Mouse (Mus musculus) small intestine, adult 2 months (tissue): ENCODE measurements around the gene Fut11. TPM values are rescaled to one million over a fixed set of nuclear protein-coding genes. Genes with fewer than 3 reads are reported as not detected.

Source experiments
- H3K27ac ChIP-seq: fragments of 200-500 bp; 2 replicates; pipeline ENCODE4 v1.5.1; 2012; ENCODE audit warnings: low read depth, low read length, control low read depth, inconsistent platforms; ENCODE audit not compliant: insufficient read depth
- H3K27me3 ChIP-seq: fragments of 200-500 bp; 2 replicates; pipeline ENCODE4 v1.6.1; 2012; ENCODE audit warnings: mild to moderate bottlenecking, moderate library complexity, low read length, inconsistent platforms; ENCODE audit not compliant: control insufficient read depth, insufficient read depth
- H3K36me3 ChIP-seq: fragments of 200-500 bp; 2 replicates; pipeline ENCODE4 v1.6.1; 2012; ENCODE audit warnings: mild to moderate bottlenecking, low read length, control low read depth, inconsistent platforms; ENCODE audit not compliant: control insufficient read depth, insufficient read depth
- H3K4me1 ChIP-seq: fragments of 200-500 bp; 2 replicates; pipeline ENCODE4 v1.6.1; 2012; ENCODE audit warnings: low read length, inconsistent platforms, mixed read lengths; ENCODE audit not compliant: control insufficient read depth, insufficient read depth, insufficient read length
- H3K4me3 ChIP-seq: fragments of 200-500 bp; 2 replicates; pipeline ENCODE4 v1.5.1; 2012; ENCODE audit warnings: low read depth, mild to moderate bottlenecking, control low read depth, inconsistent platforms, low read length, moderate library complexity
- CTCF ChIP-seq: fragments of 200-500 bp; IDR thresholded peaks from 2 replicates; pipeline ENCODE4 v1.5.1; 2012; ENCODE audit warnings: low read depth, mild to moderate bottlenecking, control low read depth, inconsistent platforms, low read length, moderate library complexity, mixed read lengths; ENCODE audit not compliant: insufficient replicate concordance, insufficient read length; ENCODE audit errors: extremely low read depth
- POLR2A ChIP-seq: fragments of 200-500 bp; IDR thresholded peaks from 2 replicates; pipeline ENCODE4 v1.6.1; 2012; ENCODE audit warnings: low read depth, mild to moderate bottlenecking, control low read depth, inconsistent platforms, low read length, moderate library complexity
- WGBS: fragments of 180-500 bp; shearing (Covaris S2); methylation state at CpG from one replicate; pipeline ENCODE4 v1.1.7; 2018; 5-methylcytosine and 5-hydroxymethylcytosine counted together
- polyA plus RNA-seq: library from polyadenylated mRNA; depleted of rRNA; stranded (reverse); fragments of >200 nt; gene quantifications from 2 replicates; pipeline ENCODE4 v1.2.3, GENCODE M21; 2012

The Fut11 gene
- polyA plus RNA-seq, 1 experiment, result 13.7 TPM

GRCm38 (mm10) chr14:20733041-20733951 lies 38.5 kb downstream of the Fut11 start:
- Histone ChIP-seq H3K4me3 (peak overlapping the region; percentile 68), H3K36me3 (peaks cover 26% of the 10 kb centered on the region), H3K27ac (peak overlapping the region; percentile 77), H3K4me1 (peaks cover 5% of the 10 kb centered on the region), H3K27me3 (no peaks in the 10 kb centered on the region)
- TF ChIP-seq CTCF (no peak), POLR2A (no peak)
- 22% methylated on average over 12 of the region's 12 CpGs for WGBS

GRCm38 (mm10) chr14:20733952-20734774 lies 39.4 kb downstream of the Fut11 start, which contains the start of gene Ndst2:
Gene Ndst2 (minus strand): TSS chr14:20734562.
- TF ChIP-seq POLR2A (peak; percentile 82), CTCF (no peak)
- Histone ChIP-seq H3K27ac (peak within 1 kb of the TSS; percentile 77), H3K4me1 (peaks cover 5% of the 10 kb centered on the region), H3K27me3 (no peaks in the 10 kb centered on the region), H3K36me3 (peaks cover 24% of the 10 kb centered on the region), H3K4me3 (peak within 1 kb of the TSS; percentile 68)
- 1% methylated on average over 80 of the region's 81 CpGs for WGBS

GRCm38 (mm10) chr14:20735052-20735451 lies 40.3 kb downstream of the Fut11 start:
- 56% methylated on average over 2 of the region's 2 CpGs for WGBS
- H3K27ac ChIP-seq, result no peak overlapping the region
- H3K4me1 ChIP-seq, result peaks cover 5% of the 10 kb centered on the region
- TF ChIP-seq CTCF (no peak), POLR2A (no peak)
- no peaks in the 10 kb centered on the region for H3K27me3 ChIP-seq
- H3K4me3 ChIP-seq, result no peak overlapping the region
- H3K36me3 ChIP-seq, result peaks cover 17% of the 10 kb centered on the region

GRCm38 (mm10) chr14:20735892-20736390 lies 41.2 kb downstream of the Fut11 start:
- no peaks in the 10 kb centered on the region for H3K27me3 ChIP-seq
- 74% methylated on average over 13 of the region's 13 CpGs for WGBS

GRCm38 (mm10) chr14:20737306-20737705 lies 42.5 kb downstream of the Fut11 start:
- no peak overlapping the region for H3K4me3 ChIP-seq
- no peak overlapping the region for H3K27ac ChIP-seq
- H3K27me3 ChIP-seq, result no peaks in the 10 kb centered on the region
- H3K4me1 ChIP-seq, result peaks cover 7% of the 10 kb centered on the region
- WGBS, result 15% methylated on average over 14 of the region's 14 CpGs
- H3K36me3 ChIP-seq, result peaks cover 15% of the 10 kb centered on the region
- TF ChIP-seq CTCF (peak; percentile 59; the same call in 1 of the 2 replicates), POLR2A (no peak)

More at GRCm38 (mm10) chr14:20735892-20736390, 41.2 kb downstream of the Fut11 start:
- Histone ChIP-seq H3K27ac (no peak overlapping the region), H3K4me1 (peaks cover 5% of the 10 kb centered on the region), H3K36me3 (peaks cover 15% of the 10 kb centered on the region), H3K4me3 (no peak overlapping the region)
- no peak for TF ChIP-seq CTCF
- TF ChIP-seq POLR2A, result no peak

GRCm38 (mm10) chr14:20738511-20738910 lies 43.7 kb downstream of the Fut11 start:
- no peak for TF ChIP-seq POLR2A
- no peak for TF ChIP-seq CTCF
- peaks cover 17% of the 10 kb centered on the region for H3K36me3 ChIP-seq
- no peak overlapping the region for H3K4me3 ChIP-seq
- H3K27ac ChIP-seq, result no peak overlapping the region; the same call in 1 of the 2 replicates
- H3K27me3 ChIP-seq, result no peaks in the 10 kb centered on the region
- peaks cover 4% of the 10 kb centered on the region; the same call in 1 of the 2 replicates for H3K4me1 ChIP-seq
- WGBS, result 83% methylated on average over 8 of the region's 8 CpGs

GRCm38 (mm10) chr14:20741301-20741700 lies 46.5 kb downstream of the Fut11 start:
- Histone ChIP-seq H3K4me1 (peaks cover 4% of the 10 kb centered on the region; the same call in 1 of the 2 replicates), H3K27ac (no peak overlapping the region), H3K4me3 (no peak overlapping the region), H3K36me3 (peaks cover 23% of the 10 kb centered on the region), H3K27me3 (no peaks in the 10 kb centered on the region)
- TF ChIP-seq CTCF (no peak), POLR2A (no peak)
- WGBS, result 44% methylated on average over 9 of the region's 9 CpGs
